Mouse (Mus musculus) gastrocnemius, postnatal 10 days (tissue): ENCODE measurements around the gene Apoh. TPM values are rescaled to one million over a fixed set of nuclear protein-coding genes. Genes with fewer than 3 reads are reported as not detected.

Source experiments
- total RNA-seq, 2 experiments: library from RNA; stranded (reverse); gene quantifications; 2 replicates each; pipeline ENCODE4 v1.2.3; 2021

Apoh gene
- total RNA-seq, 2 experiments from 2014 or later, result 1.1 to 2.5 TPM

Other genes starting within 250 kb of the Apoh start
- 10 to 100 TPM; 47.6 to 51.0 TPM for gene Prkca, start 574 bp downstream of the Apoh start, total RNA-seq
- gene Cep112, start 81.8 kb downstream of the Apoh start, total RNA-seq, result 10 to 100 TPM in 1 of 2 experiments, 1 to 10 TPM in 1; 8.6 to 10.7 TPM